Mouse (Mus musculus) stomach, embryonic 14.5 days (tissue): ENCODE measurements around the gene Sun3. TPM values are rescaled to one million over a fixed set of nuclear protein-coding genes. Genes with fewer than 3 reads are reported as not detected.

ENCODE experiments used
- ATAC-seq: fragments of 200-750 bp; cut with Nextera tagmentation; 2 replicates; pipeline ENCODE4 v1.8.0; 2017; ENCODE audit warnings: low read depth, moderate TSS enrichment; ENCODE audit not compliant: insufficient number of reproducible peaks, insufficient read depth, low FRiP score
- H3K27ac ChIP-seq: fragments of 300-500 bp; sonication (generic); 2 replicates; pipeline ENCODE4 v1.5.1; 2014; ENCODE audit warnings: mild to moderate bottlenecking, low read length, moderate library complexity, mixed read lengths
- H3K27me3 ChIP-seq: fragments of 300-500 bp; sonication (generic); 2 replicates; pipeline ENCODE4 v1.6.1; 2014; ENCODE audit warnings: low read length, control low read depth, mixed read lengths; ENCODE audit not compliant: control insufficient read depth, insufficient read depth
- H3K36me3 ChIP-seq: fragments of 300-500 bp; sonication (generic); 2 replicates; pipeline ENCODE4 v1.6.1; 2014; ENCODE audit warnings: mild to moderate bottlenecking, control low read depth, low read length, moderate library complexity, mixed read lengths; ENCODE audit not compliant: control insufficient read depth, insufficient read depth
- H3K4me1 ChIP-seq: fragments of 300-500 bp; sonication (generic); 2 replicates; pipeline ENCODE4 v1.6.1; 2014; ENCODE audit warnings: low read length, control low read depth, mixed read lengths; ENCODE audit not compliant: control insufficient read depth, insufficient read depth
- H3K4me2 ChIP-seq: fragments of 300-500 bp; sonication (generic); replicated peaks from 2 replicates; pipeline ENCODE4 v1.6.1; 2014; ENCODE audit warnings: low read depth, low read length, control low read depth
- H3K4me3 ChIP-seq: fragments of 300-500 bp; sonication (generic); 2 replicates; pipeline ENCODE4 v1.5.1; 2014; ENCODE audit warnings: low read depth, low read length, control low read depth
- H3K9ac ChIP-seq: fragments of 300-500 bp; sonication (generic); replicated peaks from 2 replicates; pipeline ENCODE4 v1.6.1; 2014; ENCODE audit warnings: low read depth, mild to moderate bottlenecking, control low read depth, low read length, moderate library complexity, mixed read lengths
- H3K9me3 ChIP-seq: fragments of 300-500 bp; sonication (generic); 2 replicates; pipeline ENCODE4 v1.6.1; 2016; ENCODE audit warnings: low read depth, low read length, control low read depth; ENCODE audit not compliant: control insufficient read depth
- WGBS: fragments of 180-500 bp; shearing (Covaris S2); extraction: QIAGEN DNeasy Blood & Tissue Kit; methylation state at CpG from one replicate; pipeline ENCODE4 v1.1.7; 2014; 5-methylcytosine and 5-hydroxymethylcytosine counted together
- polyA plus RNA-seq: library from polyadenylated mRNA; unstranded; fragments of >200 nt; fragmentation: Nextera tagmentation; extraction: Ambion mirVana; gene quantifications from 2 replicates; pipeline ENCODE4 v1.2.1, GENCODE M21; 2014

Gene Sun3
- polyA plus RNA-seq, 1 experiment from 2014 or later = 0.22 TPM

- Histone ChIP-seq H3K9ac (no peak overlapping the region), H3K4me3 (no peak overlapping the region), H3K9me3 (no peaks in the 10 kb centered on the region), H3K36me3 (no peaks in the 10 kb centered on the region), H3K27ac (no peak overlapping the region), H3K27me3 (no peaks in the 10 kb centered on the region), H3K4me1 (peaks cover 4% of the 10 kb centered on the region; the same call in 1 of the 2 replicates), H3K4me2 (no peak overlapping the region)
- 83% methylated on average over 4 of the region's 4 CpGs for WGBS
- ATAC-seq = no peak
These were observed 70.6 kb downstream of the Sun3 start for GRCm38 (mm10) chr11:8978154-8978553.

GRCm38 (mm10) chr11:8973166-8973565 lies 75.6 kb downstream of the Sun3 start, which contains the start of gene Pkd1l1:
Pkd1l1 (minus strand) TSS chr11:8973266.
- no peak within 1 kb of the TSS for H3K27ac ChIP-seq
- WGBS = 71% methylated on average over 3 of the region's 3 CpGs
- no peak within 1 kb of the TSS for H3K4me2 ChIP-seq
- ATAC-seq = no peak
- H3K27me3 ChIP-seq = no peaks in the 10 kb centered on the region
- no peak within 1 kb of the TSS for H3K4me3 ChIP-seq
- peaks cover 4% of the 10 kb centered on the region; the same call in 1 of the 2 replicates for H3K4me1 ChIP-seq
- no peak within 1 kb of the TSS for H3K9ac ChIP-seq
- no peaks in the 10 kb centered on the region for H3K9me3 ChIP-seq
- H3K36me3 ChIP-seq = no peaks in the 10 kb centered on the region

- ATAC-seq = no peak
These were observed 76.7 kb downstream of the Sun3 start for GRCm38 (mm10) chr11:8972093-8972492.

GRCm38 (mm10) chr11:8970509-8970908 lies 78.3 kb downstream of the Sun3 start:
- 55% methylated on average over 9 of the region's 9 CpGs for WGBS
- no peaks in the 10 kb centered on the region for H3K36me3 ChIP-seq
- no peak overlapping the region for H3K27ac ChIP-seq
- no peaks in the 10 kb centered on the region for H3K27me3 ChIP-seq
- no peak overlapping the region for H3K4me3 ChIP-seq
- no peaks in the 10 kb centered on the region for H3K9me3 ChIP-seq
- H3K4me2 ChIP-seq = no peak overlapping the region
- ATAC-seq = no peak
- no peaks in the 10 kb centered on the region for H3K4me1 ChIP-seq
- no peak overlapping the region for H3K9ac ChIP-seq

More at GRCm38 (mm10) chr11:8972093-8972492, 76.7 kb downstream of the Sun3 start:
- no peak overlapping the region for H3K4me3 ChIP-seq
- H3K27ac ChIP-seq = no peak overlapping the region
- no peak overlapping the region for H3K4me2 ChIP-seq
- H3K9ac ChIP-seq = no peak overlapping the region
- no peaks in the 10 kb centered on the region for H3K36me3 ChIP-seq
- no peaks in the 10 kb centered on the region for H3K27me3 ChIP-seq
- WGBS = 74% methylated on average over 6 of the region's 6 CpGs
- H3K9me3 ChIP-seq = no peaks in the 10 kb centered on the region
- peaks cover 4% of the 10 kb centered on the region; the same call in 1 of the 2 replicates for H3K4me1 ChIP-seq

DNA sequence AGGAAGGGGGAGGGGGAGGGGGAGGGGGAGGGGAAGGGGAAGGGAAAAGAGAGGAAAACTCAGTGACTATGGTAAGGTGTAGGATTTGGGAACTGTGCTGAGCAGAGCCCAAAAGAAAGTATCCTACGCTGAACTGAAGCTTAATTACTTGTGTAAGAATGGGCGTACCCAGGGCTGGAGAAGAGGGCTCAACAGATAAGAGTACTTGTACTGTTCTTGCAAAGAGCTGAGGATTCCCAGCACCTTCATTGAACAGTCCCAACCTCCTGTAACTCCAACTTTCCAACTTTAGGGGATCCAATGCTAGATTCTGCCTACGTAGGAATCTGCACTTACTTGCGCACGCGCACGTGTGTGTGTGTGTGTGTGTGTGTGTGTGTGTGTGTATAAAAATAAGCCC lies 80.7 kb downstream of the Sun3 start:
- H3K36me3 ChIP-seq = no peaks in the 10 kb centered on the region
- no peak overlapping the region for H3K4me3 ChIP-seq
- no peak overlapping the region for H3K9ac ChIP-seq
- no peaks in the 10 kb centered on the region for H3K4me1 ChIP-seq
- no peaks in the 10 kb centered on the region for H3K9me3 ChIP-seq
- 95% methylated on average over 7 of the region's 7 CpGs for WGBS
- no peak for ATAC-seq
- H3K4me2 ChIP-seq = no peak overlapping the region
- no peaks in the 10 kb centered on the region for H3K27me3 ChIP-seq
- no peak overlapping the region for H3K27ac ChIP-seq

Other genes with a start within 250 kb of the Sun3 start
- 0.07 and 0.09 TPM in 2 replicates for gene Pkd1l1, start 75.7 kb downstream of the Sun3 start, polyA plus RNA-seq
- gene Hus1, start 37.8 kb downstream of the Sun3 start, polyA plus RNA-seq = 20.3 and 23.1 TPM in 2 replicates
- 0.88 and 1.2 TPM in 2 replicates for gene Gm11992, start 397 bp downstream of the Sun3 start, polyA plus RNA-seq
- 6.0 and 8.3 TPM in 2 replicates for gene Upp1, start 69.1 kb upstream of the Sun3 start, polyA plus RNA-seq
- gene Abca13, start 143.0 kb upstream of the Sun3 start, polyA plus RNA-seq = 0.03 TPM in 1 of 2 replicates, not detected in the other